Mouse (Mus musculus) bone marrow, adult 2 months (tissue): ENCODE results near the gene Spaca9. TPM values are rescaled to one million over a fixed set of nuclear protein-coding genes. Genes with fewer than 3 reads are reported as not detected.

Source experiments
- H3K27ac ChIP-seq: fragments of 200-500 bp; 2 replicates; pipeline ENCODE4 v1.5.1; 2012; ENCODE audit warnings: low read depth, mild to moderate bottlenecking, control low read depth, inconsistent platforms, low read length; ENCODE audit not compliant: control insufficient read depth, poor library complexity, insufficient read depth
- H3K4me1 ChIP-seq: fragments of 200-500 bp; 2 replicates; pipeline ENCODE4 v1.6.1; 2011; ENCODE audit warnings: low read length; ENCODE audit not compliant: control insufficient read depth, insufficient read depth
- H3K4me3 ChIP-seq: fragments of 200-500 bp; replicated peaks from 2 replicates; pipeline ENCODE3; 2011; ENCODE audit warnings: mild to moderate bottlenecking, low read depth, low read length, control low read depth; ENCODE audit not compliant: control insufficient read depth
- CTCF ChIP-seq: fragments of 200-500 bp; IDR thresholded peaks from 2 replicates; pipeline ENCODE4 v1.5.1; 2011; ENCODE audit warnings: low read length, control low read depth; ENCODE audit not compliant: control insufficient read depth, insufficient read depth
- POLR2A ChIP-seq: fragments of 200-500 bp; IDR thresholded peaks from 2 replicates; pipeline ENCODE4 v1.6.1; 2011; ENCODE audit warnings: low read depth, mild to moderate bottlenecking, control low read depth, low read length, borderline replicate concordance; ENCODE audit not compliant: control insufficient read depth
- WGBS: fragments of 180-500 bp; shearing (Covaris S2); methylation state at CpG from one replicate; pipeline ENCODE4 v1.1.7; 2018; 5-methylcytosine and 5-hydroxymethylcytosine counted together
- polyA plus RNA-seq: library from polyadenylated mRNA; stranded (reverse); fragments of >200 nt; gene quantifications from 2 replicates; pipeline ENCODE4 v1.2.4, GENCODE M21; 2011; ENCODE audit warnings: low replicate concordance; ENCODE audit not compliant: missing spikeins, insufficient read depth, insufficient read length

Gene Spaca9
- polyA plus RNA-seq, 1 experiment = not detected

DNA sequence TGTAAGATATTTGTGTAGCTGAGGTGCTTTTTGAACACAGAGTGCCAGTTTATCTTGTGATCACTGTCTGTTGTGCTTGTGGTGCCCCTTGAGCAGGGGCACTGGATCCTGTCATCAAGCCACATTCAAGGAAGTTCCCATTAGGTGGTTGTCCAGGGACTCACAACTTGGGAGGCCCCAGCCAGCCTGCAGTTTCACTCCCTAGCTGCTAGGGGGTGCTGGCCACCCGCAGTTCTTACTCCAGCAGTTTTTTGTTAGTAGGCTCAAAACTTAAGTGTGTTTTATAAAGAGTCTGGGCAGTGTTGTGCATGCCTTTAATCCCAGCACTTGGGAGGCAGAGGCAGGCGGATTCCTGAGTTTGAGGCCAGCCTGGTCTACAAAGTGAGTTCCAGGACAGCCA is 45.2 kb downstream of the Spaca9 start:
- 57% methylated on average over 2 of the region's 2 CpGs for WGBS
- H3K27ac ChIP-seq = no peak overlapping the region
- no peaks in the 10 kb centered on the region for H3K4me1 ChIP-seq
- H3K4me3 ChIP-seq = no peak overlapping the region
- peak; percentile 59 for TF ChIP-seq CTCF
- TF ChIP-seq POLR2A = no peak

DNA sequence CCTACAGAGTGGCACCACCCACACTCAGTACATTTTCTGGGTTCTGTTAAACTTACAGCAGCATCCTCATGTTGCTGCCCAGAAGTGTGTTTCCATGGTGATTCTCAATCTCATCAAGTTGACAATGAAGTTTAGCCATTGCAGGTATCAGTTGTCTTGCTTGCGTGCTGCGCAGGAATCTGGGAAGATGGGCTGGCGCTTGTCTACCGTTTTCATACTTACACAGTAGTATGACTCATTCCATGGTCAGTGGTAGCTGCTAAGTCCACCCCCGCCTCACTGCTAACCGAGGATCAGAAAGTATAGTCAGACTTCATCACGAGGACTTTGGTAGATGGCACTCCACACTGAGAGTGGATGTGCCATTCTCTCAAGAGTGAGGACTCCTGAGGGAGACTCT is 46.2 kb downstream of the Spaca9 start:
- H3K4me1 ChIP-seq = no peaks in the 10 kb centered on the region
- WGBS = 90% methylated on average over 7 of the region's 7 CpGs
- TF ChIP-seq POLR2A = no peak
- TF ChIP-seq CTCF = no peak
- no peak overlapping the region for H3K27ac ChIP-seq
- H3K4me3 ChIP-seq = no peak overlapping the region

GRCm38 (mm10) chr2:28650526-28650925 is 49.0 kb downstream of the Spaca9 start:
- no peak for TF ChIP-seq CTCF
- no peak for TF ChIP-seq POLR2A
- Histone ChIP-seq H3K4me1 (no peaks in the 10 kb centered on the region), H3K4me3 (no peak overlapping the region)

DNA sequence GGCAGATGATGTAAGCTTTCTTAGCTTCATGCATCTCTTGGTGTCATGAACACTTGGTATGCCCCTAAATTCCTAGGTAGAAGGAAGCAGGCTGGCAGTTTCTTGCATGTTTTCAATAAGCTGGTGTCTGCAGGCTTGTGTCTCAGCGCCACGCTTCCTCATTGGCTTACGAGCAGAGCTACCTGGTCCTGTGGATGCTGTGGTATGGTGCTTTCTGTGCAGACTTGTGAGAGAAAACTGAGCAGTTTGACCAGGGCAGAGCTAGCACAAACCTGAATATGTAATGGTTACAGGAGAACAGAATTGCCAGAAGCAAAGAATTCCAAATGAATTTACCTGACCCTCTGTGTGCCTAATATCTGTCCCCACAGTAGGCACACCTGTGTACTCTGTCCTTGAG is 56.4 kb downstream of the Spaca9 start:
- TF ChIP-seq CTCF (no peak), POLR2A (no peak)
- peaks cover 2% of the 10 kb centered on the region; the same call in 1 of the 2 replicates for H3K4me1 ChIP-seq
- H3K4me3 ChIP-seq = no peak overlapping the region
- 88% methylated on average over 3 of the region's 3 CpGs for WGBS
- H3K27ac ChIP-seq = no peak overlapping the region

More at GRCm38 (mm10) chr2:28650526-28650925, 49.0 kb downstream of the Spaca9 start:
- H3K27ac ChIP-seq = no peak overlapping the region

Other genes starting within 250 kb of the Spaca9 start
- gene 1700007K13Rik, start 233.4 kb downstream of the Spaca9 start, polyA plus RNA-seq = 6.8 TPM in 1 of 2 replicates, not detected in the other
- gene Mrps2, start 231.7 kb downstream of the Spaca9 start, polyA plus RNA-seq = 8.8 and 13.7 TPM in 2 replicates
- gene Gbgt1, start 202.8 kb downstream of the Spaca9 start, polyA plus RNA-seq = 1.8 TPM in 1 of 2 replicates, not detected in the other
- not detected in 2 replicates for gene Gm10134, start 193.6 kb downstream of the Spaca9 start, polyA plus RNA-seq
- 5.2 and 5.5 TPM in 2 replicates for gene Ralgds, start 186.6 kb downstream of the Spaca9 start, polyA plus RNA-seq
- 0.72 TPM in 1 of 2 replicates, not detected in the other for gene Cel, start 136.3 kb downstream of the Spaca9 start, polyA plus RNA-seq
- 14.5 and 14.7 TPM in 2 replicates for gene Gtf3c5, start 116.0 kb downstream of the Spaca9 start, polyA plus RNA-seq
- gene Gfi1b, start 77.7 kb downstream of the Spaca9 start, polyA plus RNA-seq = 62.0 and 66.9 TPM in 2 replicates
- 9.4 and 12.5 TPM in 2 replicates for gene Tsc1, start 58.5 kb downstream of the Spaca9 start, polyA plus RNA-seq
- 1.7 TPM in 1 of 2 replicates, not detected in the other for gene Ak8, start 437 bp upstream of the Spaca9 start, polyA plus RNA-seq
- 5.7 and 9.6 TPM in 2 replicates for gene Gtf3c4, start 140.6 kb upstream of the Spaca9 start, polyA plus RNA-seq
- gene Ddx31, start 140.7 kb upstream of the Spaca9 start, polyA plus RNA-seq = 2.9 and 7.0 TPM in 2 replicates
- gene Barhl1, start 216.9 kb upstream of the Spaca9 start, polyA plus RNA-seq = not detected in 2 replicates